Mouse (Mus musculus) neural tube, embryonic 13.5 days (tissue): ENCODE results near the gene Podxl2. TPM values are rescaled to one million over a fixed set of nuclear protein-coding genes. Genes with fewer than 3 reads are reported as not detected.

Source experiments
- ATAC-seq: fragments of 200-750 bp; cut with Nextera tagmentation; 2 replicates; pipeline ENCODE4 v1.8.0; 2017; ENCODE audit warnings: low read depth, mild to moderate bottlenecking, moderate TSS enrichment, moderate library complexity
- H3K27ac ChIP-seq: fragments of 300-500 bp; sonication (generic); replicated peaks from 2 replicates; pipeline ENCODE4 v1.5.1; 2015; ENCODE audit warnings: moderate library complexity, mild to moderate bottlenecking, inconsistent platforms
- H3K27me3 ChIP-seq: fragments of 300-500 bp; sonication (generic); 2 replicates; pipeline ENCODE4 v1.6.1; 2015; ENCODE audit warnings: mild to moderate bottlenecking, inconsistent platforms
- H3K36me3 ChIP-seq: fragments of 300-500 bp; sonication (generic); 2 replicates; pipeline ENCODE4 v1.6.1; 2015; ENCODE audit warnings: mild to moderate bottlenecking, inconsistent platforms
- H3K4me1 ChIP-seq: fragments of 300-500 bp; sonication (generic); replicated peaks from 2 replicates; pipeline ENCODE4 v1.6.1; 2015; ENCODE audit warnings: inconsistent platforms
- H3K4me2 ChIP-seq: fragments of 300-500 bp; sonication (generic); 2 replicates; pipeline ENCODE4 v1.6.1; 2015; ENCODE audit warnings: inconsistent platforms, mild to moderate bottlenecking, moderate library complexity
- H3K4me3 ChIP-seq: fragments of 300-500 bp; sonication (generic); 2 replicates; pipeline ENCODE4 v1.5.1; 2015; ENCODE audit warnings: mild to moderate bottlenecking, inconsistent platforms
- H3K9ac ChIP-seq: fragments of 300-500 bp; sonication (generic); 2 replicates; pipeline ENCODE4 v1.6.1; 2015; ENCODE audit warnings: moderate library complexity, mild to moderate bottlenecking, inconsistent platforms
- H3K9me3 ChIP-seq: fragments of 300-500 bp; sonication (generic); 2 replicates; pipeline ENCODE4 v1.6.1; 2016; ENCODE audit warnings: inconsistent platforms
- WGBS: fragments of 180-500 bp; shearing (Covaris S2); methylation state at CpG from one replicate; pipeline ENCODE4 v1.1.7; 2015; 5-methylcytosine and 5-hydroxymethylcytosine counted together
- polyA plus RNA-seq: library from polyadenylated mRNA; unstranded; fragments of >200 nt; fragmentation: Nextera tagmentation; extraction: Ambion mirVana; gene quantifications from 2 replicates; pipeline ENCODE4 v1.2.1, GENCODE M21; 2015

Podxl2 gene
- polyA plus RNA-seq, 1 experiment from 2014 or later: 548 TPM

DNA sequence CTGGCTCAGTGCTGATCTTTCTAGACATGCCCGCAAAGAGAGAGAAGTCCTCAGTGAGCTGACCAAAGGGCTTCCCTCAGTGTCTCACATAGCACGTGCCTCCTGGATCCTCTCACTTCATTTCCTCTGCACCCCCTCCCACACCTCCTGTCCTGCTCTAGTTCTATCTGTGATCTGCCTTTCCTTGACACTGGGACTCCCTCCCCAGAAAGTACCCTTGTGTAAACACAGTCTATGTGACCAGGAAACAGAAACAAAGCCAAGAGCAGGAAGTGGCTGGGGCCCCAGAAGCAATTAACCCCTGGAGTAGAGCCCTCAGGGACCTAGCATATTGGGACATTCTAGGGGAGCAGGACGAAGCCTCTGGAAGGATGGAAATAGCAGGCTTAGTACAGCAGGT is 54.0 kb downstream of the Podxl2 start:
- H3K4me2 ChIP-seq: no peak overlapping the region
- WGBS: 54% methylated on average over 3 of the region's 3 CpGs
- no peak for ATAC-seq
- no peak overlapping the region for H3K27ac ChIP-seq
- H3K9me3 ChIP-seq: no peaks in the 10 kb centered on the region
- no peaks in the 10 kb centered on the region for H3K27me3 ChIP-seq
- H3K4me3 ChIP-seq: no peak overlapping the region
- no peaks in the 10 kb centered on the region for H3K4me1 ChIP-seq
- H3K9ac ChIP-seq: no peak overlapping the region
- H3K36me3 ChIP-seq: no peaks in the 10 kb centered on the region

DNA sequence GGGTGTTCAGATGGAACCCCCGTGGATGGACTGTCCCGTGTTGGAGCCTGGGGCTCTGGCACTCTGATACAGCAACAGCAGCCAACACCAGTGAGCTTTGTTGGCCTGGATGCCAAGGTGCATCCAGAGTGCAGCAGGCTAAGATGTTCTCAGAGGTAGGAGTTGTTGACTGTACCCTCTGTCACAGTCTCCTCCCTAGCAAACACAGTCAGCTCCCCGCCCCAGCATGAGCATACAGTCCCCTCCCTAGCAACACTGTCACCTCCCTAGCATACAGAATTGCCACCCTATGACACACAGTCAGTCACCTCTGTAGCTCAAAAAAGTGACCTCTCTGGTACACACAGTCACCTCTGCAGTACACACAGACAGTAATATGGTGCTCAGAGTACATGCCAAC is 57.9 kb downstream of the Podxl2 start:
- peaks cover 12% of the 10 kb centered on the region for H3K4me1 ChIP-seq
- no peak for ATAC-seq

DNA sequence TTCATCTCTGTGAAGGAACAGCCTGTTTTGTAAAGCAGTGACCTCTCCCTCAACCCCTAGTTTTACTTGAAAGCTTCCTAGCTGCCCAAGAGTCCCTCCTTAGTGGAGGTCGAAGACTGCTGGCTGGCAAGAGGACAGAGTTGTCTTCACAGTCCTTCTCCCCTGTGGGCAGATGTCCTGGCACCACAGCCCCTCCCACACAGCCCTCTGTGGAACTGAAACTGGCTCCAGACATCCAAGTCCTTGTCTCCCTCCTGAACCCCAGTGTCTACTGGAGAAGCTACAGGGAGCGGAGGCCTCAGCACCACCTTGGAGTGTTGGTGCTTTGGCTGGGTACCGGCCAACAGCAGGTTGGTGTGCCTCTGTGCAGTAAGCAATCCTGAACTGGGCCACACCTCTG is 59.4 kb downstream of the Podxl2 start:
- Histone ChIP-seq H3K4me1 (peaks cover 21% of the 10 kb centered on the region), H3K9ac (no peak overlapping the region), H3K27me3 (no peaks in the 10 kb centered on the region), H3K4me3 (no peak overlapping the region), H3K36me3 (no peaks in the 10 kb centered on the region), H3K4me2 (no peak overlapping the region), H3K27ac (no peak overlapping the region), H3K9me3 (no peaks in the 10 kb centered on the region)
- no peak for ATAC-seq
- WGBS: 83% methylated on average over 3 of the region's 3 CpGs

More for the DNA sequence above, 57.9 kb downstream of the Podxl2 start:
- H3K4me2 ChIP-seq: no peak overlapping the region
- H3K27me3 ChIP-seq: no peaks in the 10 kb centered on the region
- H3K4me3 ChIP-seq: no peak overlapping the region
- no peaks in the 10 kb centered on the region for H3K36me3 ChIP-seq
- WGBS: 89% methylated on average over 3 of the region's 3 CpGs
- no peaks in the 10 kb centered on the region for H3K9me3 ChIP-seq
- no peak overlapping the region for H3K9ac ChIP-seq
- no peak overlapping the region for H3K27ac ChIP-seq

DNA sequence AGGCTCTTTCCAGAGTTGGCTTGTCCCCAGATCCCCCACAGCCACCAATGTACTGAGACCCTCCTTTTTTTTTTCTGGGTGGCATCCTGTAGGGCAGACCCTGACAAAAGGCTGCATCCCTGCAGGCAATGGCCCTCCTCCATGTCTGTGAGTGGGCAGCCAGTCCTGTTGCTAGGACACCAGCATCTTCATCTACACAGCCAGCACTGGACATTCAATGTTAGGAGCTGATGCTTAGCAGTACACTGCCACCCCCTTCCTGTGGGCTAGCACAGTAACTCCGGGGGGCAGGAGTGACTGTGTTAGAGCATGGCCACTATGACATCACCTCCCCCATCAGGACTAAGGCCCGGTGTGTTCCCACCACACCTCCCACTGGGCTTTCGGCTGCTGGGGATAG is 59.8 kb downstream of the Podxl2 start:
- no peak for ATAC-seq
- H3K4me1 ChIP-seq: peaks cover 25% of the 10 kb centered on the region
- H3K4me2 ChIP-seq: no peak overlapping the region
- H3K36me3 ChIP-seq: no peaks in the 10 kb centered on the region
- H3K9ac ChIP-seq: no peak overlapping the region
- H3K27ac ChIP-seq: no peak overlapping the region
- no peaks in the 10 kb centered on the region for H3K27me3 ChIP-seq
- H3K4me3 ChIP-seq: no peak overlapping the region
- no peaks in the 10 kb centered on the region for H3K9me3 ChIP-seq
- WGBS: 49% methylated on average over 3 of the region's 3 CpGs

DNA sequence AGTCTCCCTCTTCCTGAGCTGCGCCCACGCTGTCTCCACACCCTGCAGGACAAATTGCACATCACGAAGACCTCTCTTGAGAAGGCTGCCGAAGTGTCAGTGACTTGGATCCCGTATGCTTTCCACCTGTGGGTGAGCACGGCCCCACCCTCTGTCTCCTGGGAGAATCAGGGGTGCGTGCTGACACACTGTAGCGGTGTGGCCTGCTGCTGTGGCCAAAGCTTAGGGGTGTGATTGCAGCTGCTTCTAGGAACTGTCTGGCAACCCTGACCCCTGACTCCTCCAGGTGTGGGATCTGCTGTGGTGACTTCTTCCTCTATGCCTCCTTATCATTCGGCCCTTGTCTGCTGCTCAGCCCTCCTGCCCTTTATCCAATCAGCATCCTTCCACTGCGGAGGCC is 61.0 kb downstream of the Podxl2 start:
- peaks cover 34% of the 10 kb centered on the region for H3K4me1 ChIP-seq
- H3K4me3 ChIP-seq: no peak overlapping the region
- 88% methylated on average over 10 of the region's 10 CpGs for WGBS
- H3K36me3 ChIP-seq: no peaks in the 10 kb centered on the region
- no peaks in the 10 kb centered on the region for H3K9me3 ChIP-seq
- H3K27ac ChIP-seq: no peak overlapping the region
- H3K9ac ChIP-seq: no peak overlapping the region
- H3K27me3 ChIP-seq: no peaks in the 10 kb centered on the region
- H3K4me2 ChIP-seq: no peak overlapping the region
- ATAC-seq: no peak

DNA sequence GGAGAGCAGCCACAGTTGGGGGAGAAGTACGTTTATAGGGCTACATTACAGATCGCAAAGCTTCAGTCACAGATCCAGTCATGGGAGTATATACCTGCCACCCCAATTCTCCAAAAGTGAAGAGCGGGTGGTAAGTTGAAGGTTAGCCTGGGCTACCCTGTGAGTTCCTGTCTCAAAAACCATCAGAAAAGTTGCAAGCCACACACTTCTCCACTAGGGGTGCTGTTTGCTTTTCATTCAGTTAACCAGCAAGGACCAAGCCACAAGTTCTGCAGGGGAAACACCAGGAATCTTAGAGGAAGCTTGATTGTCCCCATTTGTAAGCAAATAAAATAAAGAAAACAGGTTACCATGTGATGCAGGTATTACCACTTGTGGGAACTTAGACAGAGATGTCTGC is 62.0 kb downstream of the Podxl2 start:
- no peak overlapping the region for H3K9ac ChIP-seq
- no peak overlapping the region for H3K27ac ChIP-seq
- H3K36me3 ChIP-seq: no peaks in the 10 kb centered on the region
- H3K4me2 ChIP-seq: no peak overlapping the region
- no peak overlapping the region for H3K4me3 ChIP-seq
- ATAC-seq: no peak
- no peaks in the 10 kb centered on the region for H3K27me3 ChIP-seq
- no peaks in the 10 kb centered on the region for H3K9me3 ChIP-seq
- WGBS: 71% methylated on average over 3 of the region's 3 CpGs
- H3K4me1 ChIP-seq: peaks cover 34% of the 10 kb centered on the region

DNA sequence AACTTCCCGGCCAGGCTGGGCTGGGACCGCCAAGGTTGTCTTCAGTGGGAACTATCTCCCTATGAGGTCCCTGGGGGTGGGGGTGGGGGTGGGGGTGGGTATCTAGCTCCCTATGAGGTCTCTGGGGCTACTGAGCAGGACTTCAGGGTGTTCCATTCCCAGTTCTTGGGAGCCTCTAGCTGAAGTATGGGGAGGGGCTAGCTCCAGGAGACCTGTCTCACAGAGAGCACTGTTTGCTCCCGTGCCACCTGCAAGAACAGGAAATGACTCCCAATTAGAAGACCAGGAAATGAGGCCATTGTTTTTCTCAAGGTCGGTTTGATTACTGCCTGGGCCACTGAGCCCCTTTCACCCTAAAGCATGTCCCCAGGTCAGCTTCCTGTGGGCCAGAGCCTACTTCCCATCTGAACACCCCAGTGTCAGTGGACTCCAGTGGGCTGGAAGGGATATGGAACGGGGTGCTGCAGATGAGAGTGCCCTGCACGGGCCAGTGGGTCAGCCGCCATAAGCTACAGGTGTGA is 62.9 kb downstream of the Podxl2 start:
- Histone ChIP-seq H3K36me3 (no peaks in the 10 kb centered on the region), H3K27me3 (no peaks in the 10 kb centered on the region), H3K9ac (no peak overlapping the region), H3K4me3 (no peak overlapping the region), H3K4me2 (no peak overlapping the region), H3K27ac (no peak overlapping the region), H3K4me1 (peaks cover 34% of the 10 kb centered on the region), H3K9me3 (no peaks in the 10 kb centered on the region)
- WGBS: 48% methylated on average over 7 of the region's 7 CpGs
- ATAC-seq: no peak

DNA sequence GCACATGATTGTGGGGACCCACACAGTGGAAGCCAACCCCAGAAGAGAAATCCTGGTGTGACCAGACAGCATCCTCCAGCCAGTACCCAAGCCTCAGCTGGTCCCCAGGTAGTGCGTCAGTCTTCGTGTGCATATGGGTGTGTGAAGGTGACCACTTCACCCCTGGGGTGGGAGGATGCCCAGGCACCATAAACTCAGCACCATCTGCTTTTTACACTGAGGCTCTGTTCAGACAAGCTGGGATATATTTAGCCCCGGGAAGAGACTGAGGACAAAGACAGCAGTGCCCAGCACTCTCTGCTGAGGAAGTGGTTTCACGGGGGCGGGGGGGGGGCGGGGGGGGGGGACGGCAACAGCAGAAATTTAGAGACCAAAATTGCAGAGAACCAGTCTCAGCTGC is 63.4 kb downstream of the Podxl2 start:
- Histone ChIP-seq H3K9me3 (no peaks in the 10 kb centered on the region), H3K27ac (no peak overlapping the region; the same call in 1 of the 2 replicates), H3K27me3 (no peaks in the 10 kb centered on the region), H3K9ac (no peak overlapping the region), H3K36me3 (no peaks in the 10 kb centered on the region), H3K4me1 (peaks cover 34% of the 10 kb centered on the region), H3K4me2 (no peak overlapping the region), H3K4me3 (no peak overlapping the region)
- no peak for ATAC-seq
- WGBS: 31% methylated on average over 5 of the region's 7 CpGs

DNA sequence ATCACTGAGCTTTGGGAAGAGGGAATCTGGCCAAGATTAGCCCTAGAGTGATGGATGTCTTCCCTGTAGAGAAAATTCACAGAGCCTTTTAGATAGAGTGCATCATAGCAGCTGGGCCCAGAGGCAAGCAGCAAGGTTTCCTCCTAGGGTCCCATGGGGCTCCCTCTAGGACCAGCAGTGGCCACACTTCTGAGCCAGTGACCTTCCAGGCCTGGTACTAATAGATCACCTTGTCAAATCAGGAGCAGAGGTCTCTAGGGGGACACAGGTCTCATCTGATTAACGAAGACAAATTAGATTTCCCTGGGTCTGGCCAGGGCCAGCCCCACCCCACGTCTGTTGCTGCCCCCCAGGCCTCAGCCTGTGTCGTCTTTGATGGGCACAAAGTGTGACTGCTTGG is 64.6 kb downstream of the Podxl2 start:
- 29% methylated on average over 3 of the region's 3 CpGs for WGBS
- H3K9me3 ChIP-seq: no peaks in the 10 kb centered on the region
- H3K4me2 ChIP-seq: no peak overlapping the region
- peak overlapping the region; percentile 56 for H3K27ac ChIP-seq
- peaks cover 30% of the 10 kb centered on the region for H3K4me1 ChIP-seq
- no peak for ATAC-seq
- H3K27me3 ChIP-seq: no peaks in the 10 kb centered on the region
- no peak overlapping the region for H3K9ac ChIP-seq
- H3K36me3 ChIP-seq: no peaks in the 10 kb centered on the region
- no peak overlapping the region for H3K4me3 ChIP-seq

DNA sequence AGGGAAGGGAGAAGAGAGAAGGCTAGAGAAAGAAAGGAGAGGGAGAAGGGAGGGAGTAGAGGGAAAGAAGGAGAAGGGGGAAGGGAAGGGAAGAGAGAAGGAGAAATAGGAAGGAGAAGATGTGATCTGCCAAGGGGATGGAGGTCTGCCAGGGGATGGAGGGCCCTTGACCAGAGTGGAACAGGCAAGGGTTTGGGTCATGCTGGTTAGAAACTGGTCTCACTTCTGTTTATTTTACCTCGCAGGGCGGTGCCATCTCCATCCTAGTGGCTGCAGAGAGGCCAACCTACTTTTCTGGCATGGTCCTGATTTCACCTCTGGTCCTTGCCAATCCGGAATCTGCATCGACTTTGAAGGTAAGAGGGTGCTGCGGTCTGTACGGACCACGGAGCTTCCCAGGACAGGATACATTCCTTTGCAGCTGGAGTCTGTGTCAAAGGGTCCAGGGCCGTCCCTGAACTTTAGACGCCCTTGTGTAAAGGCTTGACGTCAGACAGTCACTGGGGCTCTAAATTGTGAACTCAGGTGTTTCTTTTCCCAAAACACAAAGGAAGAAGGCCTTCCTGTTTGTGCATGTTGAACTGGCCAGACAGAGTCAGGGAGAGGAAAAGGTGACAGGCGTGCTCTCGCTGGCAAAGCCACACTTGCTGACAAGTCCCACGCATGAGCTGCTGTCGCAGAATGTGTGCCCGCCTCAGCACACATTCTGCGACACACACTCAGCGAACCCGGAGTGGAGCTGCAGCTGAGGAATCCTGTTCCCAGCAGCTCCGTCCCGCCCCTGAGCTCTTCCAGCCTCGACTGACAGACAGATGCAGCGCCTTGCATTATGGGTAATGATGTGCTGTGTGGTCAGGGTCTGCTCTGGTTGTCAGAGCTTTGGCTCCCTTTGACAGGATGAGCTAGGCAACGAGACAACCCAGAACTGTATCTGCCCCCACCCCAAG is 65.5 kb downstream of the Podxl2 start:
- Histone ChIP-seq H3K4me3 (no peak overlapping the region), H3K27ac (peak overlapping the region; percentile 56), H3K27me3 (no peaks in the 10 kb centered on the region), H3K9ac (no peak overlapping the region), H3K4me1 (peaks cover 22% of the 10 kb centered on the region), H3K9me3 (no peaks in the 10 kb centered on the region), H3K36me3 (no peaks in the 10 kb centered on the region), H3K4me2 (no peak overlapping the region)
- no peak for ATAC-seq
- 75% methylated on average over 23 of the region's 23 CpGs for whole genome bisulfite sequencing

DNA sequence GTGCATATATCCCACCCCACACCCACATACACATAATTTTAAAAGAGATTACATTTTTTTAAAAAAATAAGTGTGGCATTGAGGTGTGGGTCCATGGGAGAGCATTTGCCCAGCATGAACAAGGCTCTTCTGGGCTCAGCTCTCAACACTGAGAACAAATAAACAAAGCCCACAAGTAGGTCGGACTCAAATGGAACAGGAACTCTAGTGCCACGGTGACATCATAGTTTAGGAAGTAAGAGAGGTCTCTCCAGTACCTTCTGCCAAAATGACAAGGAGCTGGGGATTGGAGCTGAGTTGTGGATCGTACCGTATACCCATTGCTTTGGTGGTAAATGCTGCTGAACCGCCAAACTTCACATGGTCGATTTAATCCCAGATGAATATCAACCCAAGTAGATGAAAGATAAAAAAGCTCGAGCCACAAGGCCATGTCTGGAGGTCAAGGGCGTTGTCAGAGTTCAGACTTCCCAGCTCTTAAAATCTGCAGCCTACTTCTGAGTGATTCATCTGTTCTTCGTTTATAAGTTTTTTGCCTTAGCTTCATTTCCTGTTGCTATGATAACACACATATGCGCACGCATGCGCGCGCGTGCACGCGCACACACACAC is 69.8 kb downstream of the Podxl2 start:
- Histone ChIP-seq H3K36me3 (no peaks in the 10 kb centered on the region), H3K4me2 (no peak overlapping the region), H3K4me1 (peaks cover 15% of the 10 kb centered on the region), H3K9ac (no peak overlapping the region), H3K9me3 (no peaks in the 10 kb centered on the region), H3K27me3 (no peaks in the 10 kb centered on the region), H3K4me3 (no peak overlapping the region), H3K27ac (no peak overlapping the region)
- 93% methylated on average over 17 of the region's 17 CpGs for WGBS
- no peak for ATAC-seq

DNA sequence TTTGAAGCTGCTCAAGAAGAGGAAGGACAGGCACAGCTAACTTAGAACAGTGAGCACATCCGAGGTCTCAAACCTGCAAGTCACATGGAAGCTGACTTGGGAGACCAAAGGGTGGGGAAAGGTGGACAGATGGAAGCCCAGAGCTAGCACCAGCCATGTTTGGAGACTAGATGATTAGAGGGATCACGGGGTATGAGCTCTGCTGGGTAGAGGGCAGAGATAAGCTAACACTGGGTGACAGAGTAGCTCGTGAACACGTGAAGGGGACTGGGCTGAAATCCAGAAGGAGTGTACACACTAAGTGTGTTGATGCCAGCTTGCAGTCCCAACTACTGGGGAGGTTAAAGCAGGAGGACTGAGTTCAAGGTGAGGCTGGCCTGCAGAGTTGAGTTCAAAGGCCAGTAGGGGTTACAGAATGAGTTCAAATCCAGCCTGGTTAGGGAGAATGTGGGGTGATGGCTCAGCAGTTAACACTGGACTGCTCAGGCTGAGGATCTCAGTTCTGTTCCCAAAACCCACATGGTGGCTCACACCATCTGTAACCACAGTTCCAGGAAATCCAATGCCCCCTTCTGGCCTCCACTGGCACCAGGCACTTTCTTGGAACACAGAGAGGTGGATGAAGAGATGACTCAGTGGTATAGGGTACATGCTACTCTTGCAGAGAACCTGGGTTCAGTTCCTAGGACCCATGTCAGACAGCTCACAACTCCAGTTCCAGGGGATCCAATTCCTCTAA is 70.7 kb downstream of the Podxl2 start:
- H3K36me3 ChIP-seq: no peaks in the 10 kb centered on the region
- H3K9ac ChIP-seq: no peak overlapping the region
- no peak overlapping the region for H3K4me3 ChIP-seq
- ATAC-seq: no peak
- peaks cover 6% of the 10 kb centered on the region; the same call in 1 of the 2 replicates for H3K4me1 ChIP-seq
- no peak overlapping the region for H3K4me2 ChIP-seq
- no peaks in the 10 kb centered on the region for H3K9me3 ChIP-seq
- no peak overlapping the region for H3K27ac ChIP-seq
- H3K27me3 ChIP-seq: no peaks in the 10 kb centered on the region
- WGBS: 92% methylated on average over 4 of the region's 4 CpGs
